Mouse (Mus musculus): ENCODE measurements around the gene Psmd14. TPM values are rescaled to one million over a fixed set of nuclear protein-coding genes. Genes with fewer than 3 reads are reported as not detected.

Gene Psmd14
- 100 to 1,000 TPM; 103 to 111 TPM for total RNA-seq (2021)

DNA sequence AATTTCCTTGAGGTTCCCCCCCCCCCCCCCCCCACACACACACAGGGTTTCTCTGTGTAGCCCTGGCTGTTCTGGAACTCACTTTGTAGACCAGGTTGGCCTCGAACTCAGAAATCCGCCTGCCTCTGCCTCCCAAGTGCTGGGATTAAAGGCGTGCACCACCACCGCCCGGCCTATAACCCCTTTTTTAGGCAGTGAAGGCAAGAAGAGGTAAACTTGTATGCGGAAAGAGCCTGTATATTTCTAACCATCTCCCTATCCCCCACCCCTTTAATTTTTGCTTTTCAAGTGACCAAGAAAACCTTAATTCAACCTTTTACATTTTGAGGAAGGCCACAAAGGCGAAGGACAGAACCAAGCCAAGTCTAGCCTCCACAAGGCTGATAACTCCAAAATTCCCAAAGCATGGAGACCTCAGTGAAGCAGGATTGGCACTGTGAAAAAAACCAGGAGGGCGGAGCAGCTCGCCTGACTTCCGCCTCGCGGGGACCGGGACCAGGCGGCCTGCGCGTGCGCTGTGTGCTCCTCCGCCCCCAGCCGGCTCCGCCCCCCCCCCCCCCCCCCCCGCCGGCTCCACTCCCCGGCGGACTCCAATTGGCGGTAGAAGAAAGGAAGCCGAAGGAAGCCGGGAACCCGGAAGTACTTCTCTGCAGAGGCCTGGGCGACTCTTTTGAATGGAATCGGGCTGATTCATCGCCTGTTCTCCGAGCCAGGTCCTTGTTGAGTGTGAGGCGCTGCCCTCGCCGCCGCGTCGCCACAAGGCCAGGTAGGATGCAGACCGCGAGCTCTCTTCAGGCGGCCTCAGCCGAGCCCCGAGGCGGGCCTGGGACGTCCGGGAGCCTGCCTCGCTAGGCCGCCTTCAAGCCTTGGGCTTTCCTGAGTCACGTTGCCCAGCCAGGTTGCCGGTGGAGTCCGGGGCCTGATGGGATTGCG lies at the start of gene Psmd14:
Gene Psmd14, plus strand, starts transcription at position 587 of the 933 bp plus-strand sequence.
- DNase-seq (ENCODE audit: extremely low spot score in 1 of 2, low spot score in 1 of 2), result peak; percentile 76 to 80

DNA sequence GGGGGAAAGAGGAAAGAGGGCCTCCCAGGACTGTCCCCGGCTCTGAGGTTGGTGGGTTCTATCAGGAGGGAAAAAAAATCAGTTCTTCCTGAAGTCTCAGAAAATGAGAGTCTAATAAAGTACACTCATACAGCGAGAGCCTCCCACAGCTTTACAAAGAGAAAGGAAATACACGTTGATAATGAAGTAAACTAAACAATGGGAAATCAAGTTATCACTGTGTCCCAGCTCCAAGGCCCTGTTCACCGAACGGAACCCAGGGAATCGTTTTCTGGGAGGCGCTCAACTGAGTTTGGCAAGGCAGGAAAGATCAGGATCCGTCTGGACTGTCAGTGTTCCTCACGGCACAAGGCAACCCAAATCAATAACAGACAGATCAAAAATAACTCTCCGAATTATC lies 48.7 kb upstream of the Psmd14 start:
- DNase-seq (ENCODE audit: extremely low spot score in 1 of 2, low spot score in 1 of 2), result no peak

DNA sequence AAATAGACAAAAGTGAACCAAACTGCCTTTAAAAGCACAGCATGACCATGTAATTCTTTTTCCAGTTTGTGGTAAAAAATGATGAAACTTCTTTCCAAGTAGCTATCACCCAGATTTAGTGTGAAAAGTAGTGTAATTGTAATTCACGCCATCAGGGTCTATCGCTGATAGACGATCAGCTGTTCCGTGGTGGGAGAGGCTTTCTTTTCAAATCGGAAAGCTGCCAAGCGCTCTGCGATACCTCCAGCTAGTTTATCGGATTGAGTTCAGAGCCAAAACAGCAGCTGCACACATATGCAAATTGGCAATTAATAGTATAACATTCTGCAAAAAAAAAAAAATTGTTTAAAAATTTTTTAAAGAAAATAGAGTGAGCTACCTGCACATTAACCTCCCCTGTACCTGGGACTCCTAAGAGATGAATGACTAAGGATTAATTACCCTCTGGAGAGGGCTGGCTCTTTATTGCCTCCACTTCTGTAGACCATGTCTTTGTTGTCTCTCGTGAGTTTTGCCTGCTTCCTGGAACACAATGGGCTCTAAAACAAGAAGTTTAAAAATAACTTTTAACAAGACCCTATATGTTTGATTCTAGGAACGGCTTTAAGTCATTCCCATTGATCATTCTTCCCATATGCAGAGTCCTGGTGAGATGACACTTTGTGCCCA lies 47.8 kb upstream of the Psmd14 start:
- no peak for DNase-seq (ENCODE audit: extremely low spot score in 1 of 2, low spot score in 1 of 2)

DNA sequence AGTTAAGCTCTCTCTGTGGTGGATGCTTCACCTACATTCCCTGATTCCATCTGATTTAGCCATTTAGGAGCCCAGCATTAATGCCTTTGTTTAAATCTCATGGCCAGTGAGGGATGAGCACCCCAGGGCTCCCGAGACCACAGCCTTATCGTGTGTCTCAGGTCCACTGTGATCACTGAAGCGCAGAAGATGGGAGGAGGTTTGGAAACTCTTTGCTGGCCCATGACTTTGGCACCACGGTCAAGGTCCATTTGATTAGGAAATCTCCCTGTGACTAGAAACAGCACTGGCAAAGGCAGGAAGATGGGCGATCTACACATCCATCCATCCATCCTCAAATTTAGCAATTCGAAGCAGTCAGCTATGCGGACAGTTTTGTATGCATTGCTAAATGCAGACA lies 44.1 kb upstream of the Psmd14 start:
- DNase-seq (ENCODE audit: extremely low spot score in 1 of 2, low spot score in 1 of 2), result no peak

DNA sequence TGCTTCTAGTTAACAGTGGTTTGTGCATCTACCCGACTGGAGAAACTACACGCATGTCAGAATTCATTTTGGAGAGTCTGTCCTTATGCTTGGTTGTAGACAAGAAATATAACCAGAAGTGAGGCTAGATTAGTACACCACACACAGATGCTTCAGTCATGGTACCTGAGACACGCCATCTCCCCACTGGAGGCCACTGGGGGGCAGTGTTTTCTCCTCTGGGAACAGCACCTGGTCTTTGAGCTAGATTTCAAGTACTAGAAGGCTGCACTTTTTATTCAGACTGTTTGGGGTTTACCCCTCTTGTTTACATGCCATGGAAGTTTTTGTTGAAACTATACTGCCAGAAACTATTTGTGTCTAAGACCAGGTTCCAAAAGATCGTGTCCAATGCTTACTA lies 43.2 kb upstream of the Psmd14 start:
- peak; percentile 30 to 67 for DNase-seq (ENCODE audit: extremely low spot score in 1 of 2, low spot score in 1 of 2)

DNA sequence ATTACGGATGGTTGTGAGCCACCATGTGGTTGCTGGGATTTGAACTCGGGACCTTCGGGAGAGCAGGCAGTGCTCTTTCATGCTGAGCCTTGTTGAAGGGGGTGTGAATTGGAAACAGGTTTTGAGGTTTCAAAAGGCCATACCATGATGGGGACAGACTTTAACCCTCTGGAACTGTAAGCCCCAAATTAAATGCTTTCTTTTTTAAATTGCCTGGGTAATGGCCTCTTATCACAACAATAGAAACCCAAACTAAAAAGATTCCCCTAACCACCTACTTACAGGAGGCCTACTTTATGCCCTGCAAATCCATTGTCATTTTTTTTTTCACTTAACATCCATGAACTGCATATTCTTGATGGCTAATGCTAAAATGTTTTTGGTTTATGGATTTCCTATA lies 36.9 kb upstream of the Psmd14 start:
- no peak for DNase-seq (ENCODE audit: extremely low spot score in 1 of 2, low spot score in 1 of 2)

DNA sequence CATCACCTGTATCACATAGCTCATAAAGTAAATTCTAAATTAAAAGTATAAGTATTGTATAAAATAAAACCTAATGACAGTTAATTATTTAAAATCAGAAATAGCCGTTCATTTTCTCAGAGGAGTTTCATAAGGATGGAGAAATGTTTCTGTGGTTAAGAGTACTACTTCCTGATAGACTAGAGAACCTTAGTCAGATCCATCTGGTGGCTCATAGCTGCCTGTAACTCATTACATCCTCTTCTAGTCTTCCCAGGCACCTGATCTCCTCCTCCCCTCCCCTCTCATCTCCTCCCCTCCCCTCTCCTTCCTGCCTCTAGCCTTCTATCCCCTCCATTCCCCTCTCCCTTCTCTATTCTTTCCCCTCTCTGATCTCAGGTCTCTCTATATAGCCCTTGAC lies 29.9 kb upstream of the Psmd14 start:
- DNase-seq (ENCODE audit: extremely low spot score in 1 of 2, low spot score in 1 of 2), result no peak

DNA sequence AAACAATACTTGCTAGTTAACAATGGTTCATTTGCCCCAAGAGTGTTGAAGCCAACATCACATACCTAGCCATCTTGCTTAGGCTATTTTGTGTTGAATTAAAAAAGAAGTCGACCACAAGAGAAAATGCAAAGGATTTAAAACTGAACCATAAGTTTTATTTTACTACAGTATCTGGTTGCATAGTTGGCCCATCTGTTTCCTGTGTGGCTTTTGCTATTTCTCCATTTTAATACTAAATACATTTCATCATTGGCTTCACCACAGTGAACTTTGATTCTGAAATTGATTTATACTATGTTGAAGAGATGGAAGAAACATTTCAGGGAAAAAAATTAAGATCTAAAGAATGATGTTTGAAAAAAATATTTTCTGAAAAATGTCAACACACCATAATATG lies 25.0 kb upstream of the Psmd14 start:
- DNase-seq (ENCODE audit: extremely low spot score in 1 of 2, low spot score in 1 of 2), result no peak

DNA sequence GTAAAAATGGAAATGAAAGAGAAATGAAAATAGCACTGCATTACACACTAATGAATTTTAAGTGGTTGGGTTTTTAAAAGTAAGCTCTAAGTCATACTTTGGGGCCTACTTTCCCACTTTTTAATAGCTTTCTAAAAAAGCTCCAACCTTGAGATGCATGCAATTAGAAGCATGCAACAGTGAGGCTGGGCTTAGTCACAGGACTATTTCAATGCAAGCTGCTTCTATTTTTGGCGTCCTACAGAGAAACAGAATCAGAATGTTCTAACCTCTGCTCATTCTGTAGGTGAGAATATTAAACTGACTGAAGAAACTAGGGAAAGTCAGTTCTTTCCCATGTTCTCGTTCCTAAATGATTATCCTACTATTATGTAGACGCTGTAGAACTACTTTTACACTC lies 22.4 kb upstream of the Psmd14 start:
- no peak for DNase-seq (ENCODE audit: extremely low spot score in 1 of 2, low spot score in 1 of 2)

DNA sequence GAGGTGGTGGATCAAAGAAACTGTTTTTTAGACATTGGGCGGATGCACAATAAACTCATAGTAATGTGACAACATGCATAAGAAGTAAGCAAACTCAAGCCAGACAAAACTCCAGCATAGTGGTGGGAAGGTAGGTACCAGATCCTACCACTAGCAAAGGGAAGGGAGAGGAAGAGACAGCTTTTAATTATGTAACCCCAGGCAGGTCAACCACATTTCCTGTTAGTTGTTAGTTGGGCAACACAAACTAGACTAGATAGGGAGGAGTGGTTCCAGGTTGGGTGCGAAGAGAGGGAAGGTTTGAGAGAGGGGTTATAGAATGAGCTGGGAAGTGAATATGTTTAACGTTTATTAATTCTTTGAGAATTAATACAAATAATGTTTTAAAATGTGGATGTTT lies 1.9 kb upstream of the Psmd14 start:
- no peak for DNase-seq (ENCODE audit: extremely low spot score in 1 of 2, low spot score in 1 of 2)

DNA sequence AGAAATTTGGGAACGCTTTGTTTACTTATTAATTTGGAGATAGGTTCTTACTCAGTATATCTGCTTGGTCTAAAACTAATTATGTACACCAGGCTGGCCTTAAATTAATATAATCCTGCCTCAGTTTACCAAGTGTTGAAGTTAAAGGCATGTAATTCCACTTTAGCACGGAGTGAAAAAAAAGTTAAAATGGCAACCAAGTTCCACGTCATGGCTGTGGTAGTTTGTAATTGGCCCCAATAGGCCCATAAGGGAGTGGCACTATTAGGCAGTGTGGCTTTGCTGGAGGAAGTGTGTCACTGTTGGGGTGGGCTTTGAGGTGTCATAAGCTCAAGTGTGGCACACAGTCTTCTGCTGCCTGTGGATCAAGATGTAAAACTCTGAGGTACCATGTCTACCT lies 1.0 kb downstream of the Psmd14 start:
- no peak for DNase-seq (ENCODE audit: extremely low spot score in 1 of 2, low spot score in 1 of 2)

DNA sequence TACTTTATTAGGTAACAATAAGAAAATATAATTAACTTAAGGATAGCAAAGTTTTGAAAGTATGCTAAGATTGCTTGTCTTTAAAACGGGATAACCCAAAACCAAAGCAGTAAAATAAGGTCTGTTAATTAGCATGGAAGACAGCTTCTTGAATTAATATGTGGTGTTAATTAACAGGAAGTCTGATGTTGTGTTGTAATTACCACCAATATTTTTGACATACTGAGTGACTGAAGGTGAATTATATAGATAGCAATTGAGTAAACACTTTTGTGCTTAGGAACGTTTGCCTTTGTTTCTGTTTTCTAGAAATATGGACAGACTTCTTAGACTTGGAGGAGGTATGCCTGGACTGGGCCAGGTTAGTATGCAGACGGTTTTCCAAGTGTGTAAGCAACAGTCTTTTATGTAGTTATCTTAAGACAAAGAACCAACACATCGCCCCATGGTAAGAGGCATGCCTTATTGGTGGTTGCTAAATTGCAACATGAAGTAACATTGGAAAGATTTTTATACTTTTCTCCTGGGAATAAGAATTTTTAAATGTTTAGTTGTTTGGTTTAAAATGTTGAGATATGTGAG lies 11.0 kb downstream of the Psmd14 start:
- DNase-seq (ENCODE audit: extremely low spot score in 1 of 2, low spot score in 1 of 2), result no peak

DNA sequence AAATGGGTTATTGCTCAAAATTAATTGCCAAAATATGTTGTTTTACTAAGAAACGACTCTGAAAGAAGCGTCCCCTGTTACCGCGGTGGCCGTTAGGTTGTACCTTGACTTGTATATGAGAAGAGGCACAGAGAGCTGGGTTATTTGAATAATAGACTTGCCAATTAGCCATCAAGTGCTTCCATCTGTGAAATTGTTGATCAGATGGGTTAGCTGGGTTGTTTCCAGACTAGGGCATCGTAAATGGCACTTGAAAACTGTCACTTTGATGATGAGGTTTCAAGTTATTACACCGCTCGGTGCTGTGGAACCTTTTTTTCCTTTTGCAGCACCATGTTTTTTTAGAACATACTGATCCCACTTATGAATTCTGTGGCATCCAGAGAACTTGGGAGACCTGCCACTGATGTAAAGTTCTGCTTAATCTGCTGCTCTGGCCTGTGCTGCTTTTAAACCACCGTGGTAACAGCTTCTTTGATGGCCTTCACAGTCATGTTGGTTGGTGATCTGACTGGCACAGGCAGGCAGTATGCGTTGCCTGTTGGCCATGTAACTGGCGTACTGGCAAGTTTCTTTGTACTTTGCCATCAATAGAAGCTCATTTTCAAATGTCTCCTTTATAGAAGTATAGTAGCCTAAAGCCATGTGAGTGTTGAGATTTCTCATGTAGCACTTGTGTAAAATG lies 21.4 kb downstream of the Psmd14 start:
- DNase-seq (ENCODE audit: extremely low spot score in 1 of 2, low spot score in 1 of 2), result no peak

DNA sequence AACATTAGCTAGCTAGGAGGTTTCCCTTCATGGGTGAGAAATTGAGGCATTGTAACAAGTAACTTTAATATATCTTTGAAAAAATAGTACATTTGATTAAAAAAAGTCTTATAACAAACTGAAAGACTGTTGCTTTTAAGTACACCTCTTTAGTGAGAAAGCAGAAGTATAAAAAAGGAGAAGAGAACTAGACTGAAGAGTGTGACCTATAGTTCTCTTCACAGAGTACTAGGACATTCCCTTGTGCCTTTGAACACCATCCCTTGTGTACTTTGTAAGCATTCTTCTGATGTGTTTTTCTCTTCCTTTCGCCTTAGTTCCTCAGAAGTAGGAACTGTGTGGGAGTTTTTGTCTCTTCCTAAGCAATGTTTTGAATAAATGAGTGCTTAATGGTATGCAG lies 22.7 kb downstream of the Psmd14 start:
- DNase-seq (ENCODE audit: extremely low spot score in 1 of 2, low spot score in 1 of 2), result no peak

DNA sequence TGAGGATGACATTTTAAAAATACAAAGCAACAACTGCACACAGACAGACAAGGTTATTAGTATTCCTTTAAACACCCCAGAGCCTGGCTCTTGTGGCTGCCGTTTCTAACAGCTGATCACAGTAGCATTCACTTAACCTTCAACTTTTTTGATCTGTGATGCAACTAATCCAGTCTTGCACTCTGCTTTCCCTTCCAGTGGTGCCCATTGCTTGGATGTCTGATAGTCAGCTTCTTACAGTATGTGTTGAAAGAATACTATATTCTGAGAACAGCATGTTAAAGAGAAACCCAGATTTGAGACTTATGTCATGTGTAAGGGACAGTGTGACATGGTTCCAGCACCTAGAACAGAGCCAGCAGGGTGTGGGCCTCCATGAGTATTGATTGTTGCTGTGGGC lies 34.6 kb downstream of the Psmd14 start:
- DNase-seq (ENCODE audit: extremely low spot score in 1 of 2, low spot score in 1 of 2), result no peak

DNA sequence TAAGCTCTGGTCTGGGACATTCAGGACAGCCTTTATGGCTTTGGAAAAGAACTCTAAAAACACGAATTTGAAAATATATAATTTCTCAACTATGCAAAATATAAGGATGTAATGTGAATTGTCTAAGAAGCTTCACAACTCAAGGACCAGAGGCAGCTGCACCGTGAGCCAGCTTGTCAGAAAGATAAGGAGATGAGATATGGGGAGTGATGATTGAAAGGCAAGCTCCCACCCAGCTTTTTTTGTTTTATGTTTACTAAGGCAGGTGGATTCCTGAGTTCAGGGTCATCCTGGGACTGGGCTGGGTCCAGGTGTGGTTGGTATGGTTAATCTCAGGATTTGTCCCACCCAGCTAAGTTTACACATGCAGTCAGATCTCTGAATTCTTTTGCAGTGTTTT lies 35.1 kb downstream of the Psmd14 start:
- DNase-seq (ENCODE audit: extremely low spot score in 1 of 2, low spot score in 1 of 2), result no peak

DNA sequence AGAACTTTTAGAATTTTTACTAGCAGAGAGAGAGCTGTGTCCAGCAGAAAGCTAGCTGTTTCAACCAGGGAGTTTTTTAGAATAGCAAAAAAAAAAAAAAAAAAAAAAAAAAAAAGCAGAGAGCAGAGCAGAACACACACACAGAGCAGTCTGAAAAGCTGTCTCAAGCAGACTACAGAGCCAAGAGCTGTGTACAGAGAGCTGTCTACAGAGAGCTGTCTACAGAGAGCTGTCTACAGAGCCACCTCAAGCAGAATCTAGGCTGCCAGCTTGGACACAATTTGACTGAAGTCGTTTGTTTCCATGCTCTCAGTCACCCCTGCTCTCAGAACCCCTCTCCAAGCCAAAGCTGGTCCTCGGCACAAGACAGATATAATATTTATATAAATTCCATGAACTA lies 35.9 kb downstream of the Psmd14 start:
- no peak for DNase-seq (ENCODE audit: extremely low spot score in 1 of 2, low spot score in 1 of 2)

DNA sequence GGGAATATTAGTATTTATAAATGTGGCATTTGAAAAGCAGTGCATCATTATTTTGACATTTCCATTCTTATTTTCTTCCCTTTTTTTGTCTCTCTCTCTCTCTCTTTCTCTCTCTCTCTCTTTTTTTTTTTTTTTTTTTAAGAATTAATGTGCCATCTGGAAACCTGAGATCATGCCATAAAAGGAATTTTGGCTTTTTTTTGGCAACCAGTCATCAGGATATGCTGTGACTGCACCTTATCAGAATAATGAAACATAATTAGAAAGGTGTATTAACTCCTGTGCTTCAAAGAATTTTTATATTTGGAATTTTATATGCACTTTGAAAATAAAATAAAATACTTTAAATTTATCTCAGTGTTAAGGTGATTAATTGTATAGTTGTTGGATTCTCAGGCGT lies 39.2 kb downstream of the Psmd14 start:
- no peak for DNase-seq (ENCODE audit: extremely low spot score in 1 of 2, low spot score in 1 of 2)

DNA sequence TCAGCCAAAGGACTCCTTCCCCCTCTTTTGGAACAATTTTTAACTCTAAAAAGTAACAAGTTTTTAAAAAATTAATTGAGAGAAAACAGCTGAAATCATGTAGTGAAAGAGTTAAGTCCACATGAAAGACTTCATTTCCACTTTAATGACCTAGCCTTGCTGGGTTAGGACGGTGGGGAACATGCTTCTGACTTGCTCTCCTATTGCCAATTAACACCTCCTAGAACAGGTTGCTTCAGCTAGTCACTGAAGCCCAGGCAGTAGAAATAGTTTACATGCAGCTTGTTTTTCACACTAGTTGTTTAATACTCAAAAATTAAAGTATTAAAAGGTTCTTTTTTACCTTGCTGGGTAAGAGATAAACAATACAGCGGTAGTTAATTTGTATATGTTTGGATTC lies 39.8 kb downstream of the Psmd14 start:
- no peak for DNase-seq (ENCODE audit: extremely low spot score in 1 of 2, low spot score in 1 of 2)

DNA sequence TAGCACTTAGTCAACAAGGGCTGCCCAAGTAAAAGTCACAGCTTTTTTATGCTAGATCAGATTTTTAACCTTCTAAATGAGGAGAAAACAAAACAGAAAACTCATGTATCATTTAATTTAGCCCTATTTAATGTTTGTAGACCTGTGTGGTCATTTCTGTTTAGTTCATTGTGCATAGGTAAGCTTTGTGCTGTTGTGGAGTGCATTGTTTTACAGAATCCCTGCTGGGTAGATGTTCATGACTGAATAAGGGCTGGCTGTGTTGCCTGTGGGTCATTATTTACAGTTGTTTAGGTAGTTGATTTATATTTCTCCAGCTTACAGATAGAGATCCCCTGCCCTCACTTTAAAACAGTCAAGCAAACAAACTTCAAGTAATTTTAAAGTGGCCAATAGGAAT lies 40.9 kb downstream of the Psmd14 start:
- no peak for DNase-seq (ENCODE audit: extremely low spot score in 1 of 2, low spot score in 1 of 2)

DNA sequence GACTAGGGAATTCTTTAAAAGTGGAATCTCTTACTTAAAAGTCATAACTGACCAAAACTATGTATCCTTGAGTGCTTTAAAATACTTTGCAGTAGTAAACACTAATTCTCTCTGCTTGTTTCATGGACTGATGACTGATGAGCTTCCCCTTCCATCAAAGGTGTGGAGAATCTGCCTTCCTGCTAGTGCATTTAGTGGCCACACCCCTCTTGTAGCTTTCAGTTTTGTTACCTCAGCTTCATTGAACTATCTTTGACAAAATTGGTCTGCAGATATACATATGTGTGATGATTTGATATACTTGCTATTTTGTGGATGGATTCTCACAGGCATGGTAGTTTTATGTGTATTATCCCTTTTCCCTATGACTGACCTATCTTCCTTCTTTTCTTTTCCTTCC lies 43.5 kb downstream of the Psmd14 start:
- no peak for DNase-seq (ENCODE audit: extremely low spot score in 1 of 2, low spot score in 1 of 2)
